Mouse (Mus musculus): ENCODE data around the gene Slc2a13. TPM values are rescaled to one million over a fixed set of nuclear protein-coding genes. Genes with fewer than 3 reads are reported as not detected.

The Slc2a13 gene
- polyA plus RNA-seq (2012), result not detected in 2 replicates

DNA sequence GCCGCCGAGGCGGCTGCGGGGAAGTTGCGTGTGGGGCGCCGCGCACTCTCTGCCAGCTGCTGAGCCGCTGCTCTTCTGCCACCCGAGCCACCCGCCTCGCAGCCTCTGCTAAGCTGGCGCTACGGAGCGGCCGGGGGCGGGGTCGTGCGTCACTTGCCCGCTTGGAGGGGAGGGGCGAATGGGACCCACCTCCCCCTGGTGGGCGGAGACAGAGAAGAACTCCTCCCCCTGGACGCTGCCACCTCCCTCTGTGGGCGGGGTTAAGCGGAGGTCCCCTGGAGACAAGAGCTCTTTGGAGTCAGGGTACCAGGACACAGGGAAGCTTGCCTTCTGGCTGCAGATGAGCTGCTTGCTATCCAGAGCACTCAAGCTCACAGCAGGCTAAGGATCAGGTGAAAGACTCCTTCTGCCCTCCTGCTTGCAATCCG lies at the start of gene Slc2a13:
TSS of gene Slc2a13 (minus strand) at position 151 of the 428 bp plus-strand sequence.

Other genes with a start within 250 kb of the Slc2a13 start
- 0.53 and 0.66 TPM in 2 replicates for gene Lrrk2, start 99.9 kb upstream of the Slc2a13 start, polyA plus RNA-seq (2012)

All from megakaryocyte-erythroid progenitor cell, adult 5 weeks (primary cell).